Mouse (Mus musculus): ENCODE data around the gene Dgkb. TPM values are rescaled to one million over a fixed set of nuclear protein-coding genes. Genes with fewer than 3 reads are reported as not detected.

The Dgkb gene
- total and polyA plus RNA-seq, 2 experiments from 2014 or later, result 9.9 to 13.5 TPM

GRCm38 (mm10) chr12:38468605-38469004, 651.1 kb downstream of the Dgkb start:
- H3K9ac ChIP-seq, result no peak overlapping the region
- H3K9me3 ChIP-seq (ENCODE audit: low read length), result no peaks in the 10 kb centered on the region
- no peaks in the 10 kb centered on the region for H3K36me3 ChIP-seq (ENCODE audit: insufficient read depth)
- H3K4me1 ChIP-seq (ENCODE audit: insufficient read depth), result no peaks in the 10 kb centered on the region
- no peak overlapping the region for H3K27ac ChIP-seq (ENCODE audit: low read depth, low read length)
- TF ChIP-seq CTCF (IDR thresholded peaks at IDR 0.05; ENCODE audit: low read depth), result no peak
- no peaks in the 10 kb centered on the region for H3K27me3 ChIP-seq (ENCODE audit: insufficient read depth, low read length)
- H3K4me3 ChIP-seq (ENCODE audit: low read depth, low read length), result no peak overlapping the region
- ATAC-seq (no peak), DNase-seq (no peak)
- H3K4me2 ChIP-seq (ENCODE audit: low read depth), result no peak overlapping the region

DNA sequence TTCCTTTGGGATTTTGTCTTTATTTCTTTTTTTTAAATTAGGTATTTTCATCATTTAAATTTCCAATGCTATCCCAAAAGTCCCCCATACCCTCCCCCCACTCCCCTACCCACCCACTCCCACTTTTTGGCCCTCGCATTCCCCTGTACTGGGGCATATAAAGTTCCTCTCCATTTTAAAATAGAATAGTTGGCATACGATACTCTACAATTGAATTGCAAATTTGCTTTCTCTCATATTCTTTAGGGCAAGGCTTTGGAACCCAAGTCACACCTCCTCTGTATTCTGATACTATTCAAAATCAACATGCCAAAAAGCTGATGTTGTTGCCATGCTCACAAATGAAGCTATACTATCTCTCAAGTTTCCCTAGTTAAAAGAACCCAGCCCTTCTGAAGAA, 679.7 kb downstream of the Dgkb start:
- Histone ChIP-seq H3K27me3 (ENCODE audit: insufficient read depth, low read length) (no peaks in the 10 kb centered on the region), H3K9me3 (ENCODE audit: low read length) (no peaks in the 10 kb centered on the region), H3K27ac (ENCODE audit: low read depth, low read length) (no peak overlapping the region), H3K36me3 (ENCODE audit: insufficient read depth) (no peaks in the 10 kb centered on the region), H3K4me1 (ENCODE audit: insufficient read depth) (no peaks in the 10 kb centered on the region), H3K9ac (no peak overlapping the region), H3K4me2 (ENCODE audit: low read depth) (no peak overlapping the region), H3K4me3 (ENCODE audit: low read depth, low read length) (no peak overlapping the region)
- no peak for ATAC-seq
- TF ChIP-seq CTCF (IDR thresholded peaks at IDR 0.05; ENCODE audit: low read depth), result no peak
- WGBS, result 30% methylated on average over 2 of the region's 2 CpGs
- DNase-seq, result no peak

GRCm38 (mm10) chr12:38500931-38501330, 683.4 kb downstream of the Dgkb start:
- 11% methylated on average over 3 of the region's 3 CpGs for WGBS
- no peak overlapping the region for H3K27ac ChIP-seq (ENCODE audit: low read depth, low read length)
- no peak for DNase-seq
- H3K27me3 ChIP-seq (ENCODE audit: insufficient read depth, low read length), result no peaks in the 10 kb centered on the region
- H3K9ac ChIP-seq, result no peak overlapping the region
- H3K4me2 ChIP-seq (ENCODE audit: low read depth), result no peak overlapping the region
- no peaks in the 10 kb centered on the region for H3K4me1 ChIP-seq (ENCODE audit: insufficient read depth)
- H3K9me3 ChIP-seq (ENCODE audit: low read length), result no peaks in the 10 kb centered on the region
- H3K4me3 ChIP-seq (ENCODE audit: low read depth, low read length), result no peak overlapping the region
- no peak for ATAC-seq
- no peak for TF ChIP-seq CTCF (IDR thresholded peaks at IDR 0.05; ENCODE audit: low read depth)
- H3K36me3 ChIP-seq (ENCODE audit: insufficient read depth), result no peaks in the 10 kb centered on the region

DNA sequence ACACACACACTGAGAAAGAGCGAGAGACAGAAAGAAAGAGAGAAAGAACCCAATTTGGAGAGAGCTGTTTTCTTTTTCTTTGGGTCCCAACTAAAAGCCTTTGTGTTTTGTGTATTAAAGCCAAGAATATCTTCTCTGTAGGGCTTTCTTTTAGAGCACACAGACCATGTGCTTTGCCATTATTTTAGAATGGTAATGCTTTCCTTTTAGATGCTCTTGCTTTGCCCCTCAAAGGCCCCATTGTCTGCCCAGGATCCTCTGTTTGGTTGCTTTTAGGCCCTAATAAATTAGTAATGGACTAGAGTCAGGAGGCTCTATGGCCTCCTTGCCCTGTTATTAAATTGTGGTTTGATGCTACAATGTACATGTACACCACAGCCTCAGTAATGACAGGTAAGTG, 690.7 kb downstream of the Dgkb start:
- H3K9me3 ChIP-seq (ENCODE audit: low read length), result no peaks in the 10 kb centered on the region
- H3K4me1 ChIP-seq (ENCODE audit: insufficient read depth), result no peaks in the 10 kb centered on the region
- H3K9ac ChIP-seq, result no peak overlapping the region
- 0% methylated on average over 1 of the region's 1 CpGs for WGBS
- TF ChIP-seq CTCF (IDR thresholded peaks at IDR 0.05; ENCODE audit: low read depth), result no peak
- no peak overlapping the region for H3K4me3 ChIP-seq (ENCODE audit: low read depth, low read length)
- H3K27ac ChIP-seq (ENCODE audit: low read depth, low read length), result no peak overlapping the region
- H3K4me2 ChIP-seq (ENCODE audit: low read depth), result no peak overlapping the region
- ATAC-seq, result peak; percentile 29; the same call in 1 of the 2 replicates
- H3K27me3 ChIP-seq (ENCODE audit: insufficient read depth, low read length), result no peaks in the 10 kb centered on the region
- DNase-seq, result no peak
- no peaks in the 10 kb centered on the region for H3K36me3 ChIP-seq (ENCODE audit: insufficient read depth)

DNA sequence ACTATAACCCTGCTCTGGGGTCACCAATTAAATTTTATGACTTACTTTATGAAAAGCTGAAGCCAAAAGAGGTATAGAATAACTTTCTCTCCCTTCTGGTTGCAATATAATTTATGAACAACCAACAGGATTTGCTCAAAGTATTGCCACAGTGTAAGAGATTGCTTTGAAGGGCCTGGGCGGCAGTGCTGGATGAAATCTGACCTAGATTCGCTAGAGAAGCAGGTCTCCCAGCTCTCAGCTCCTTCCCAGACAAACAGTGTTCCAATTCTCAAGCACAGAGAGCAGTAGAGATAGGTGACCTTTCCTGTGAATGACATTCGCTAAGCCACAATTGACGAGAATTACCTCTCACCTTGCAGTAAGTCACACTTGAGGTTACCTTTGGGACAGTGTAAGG, 727.9 kb downstream of the Dgkb start:
- Histone ChIP-seq H3K36me3 (ENCODE audit: insufficient read depth) (no peaks in the 10 kb centered on the region), H3K9ac (no peak overlapping the region), H3K4me3 (ENCODE audit: low read depth, low read length) (no peak overlapping the region), H3K27me3 (ENCODE audit: insufficient read depth, low read length) (no peaks in the 10 kb centered on the region), H3K4me1 (ENCODE audit: insufficient read depth) (no peaks in the 10 kb centered on the region), H3K27ac (ENCODE audit: low read depth, low read length) (no peak overlapping the region), H3K4me2 (ENCODE audit: low read depth) (no peak overlapping the region), H3K9me3 (ENCODE audit: low read length) (no peaks in the 10 kb centered on the region)
- no peak for TF ChIP-seq CTCF (IDR thresholded peaks at IDR 0.05; ENCODE audit: low read depth)
- ATAC-seq (no peak), DNase-seq (no peak)
- WGBS, result 80% methylated on average over 4 of the region's 4 CpGs

GRCm38 (mm10) chr12:38577141-38577540, 759.6 kb downstream of the Dgkb start:
- no peak for TF ChIP-seq CTCF (IDR thresholded peaks at IDR 0.05; ENCODE audit: low read depth)
- H3K27ac ChIP-seq (ENCODE audit: low read depth, low read length), result no peak overlapping the region
- no peaks in the 10 kb centered on the region for H3K9me3 ChIP-seq (ENCODE audit: low read length)
- H3K9ac ChIP-seq, result no peak overlapping the region
- no peak overlapping the region for H3K4me2 ChIP-seq (ENCODE audit: low read depth)
- H3K36me3 ChIP-seq (ENCODE audit: insufficient read depth), result no peaks in the 10 kb centered on the region
- DNase-seq (no peak), ATAC-seq (no peak)
- H3K4me1 ChIP-seq (ENCODE audit: insufficient read depth), result no peaks in the 10 kb centered on the region
- H3K27me3 ChIP-seq (ENCODE audit: insufficient read depth, low read length), result no peaks in the 10 kb centered on the region
- WGBS, result 61% methylated on average over 6 of the region's 6 CpGs
- no peak overlapping the region for H3K4me3 ChIP-seq (ENCODE audit: low read depth, low read length)

DNA sequence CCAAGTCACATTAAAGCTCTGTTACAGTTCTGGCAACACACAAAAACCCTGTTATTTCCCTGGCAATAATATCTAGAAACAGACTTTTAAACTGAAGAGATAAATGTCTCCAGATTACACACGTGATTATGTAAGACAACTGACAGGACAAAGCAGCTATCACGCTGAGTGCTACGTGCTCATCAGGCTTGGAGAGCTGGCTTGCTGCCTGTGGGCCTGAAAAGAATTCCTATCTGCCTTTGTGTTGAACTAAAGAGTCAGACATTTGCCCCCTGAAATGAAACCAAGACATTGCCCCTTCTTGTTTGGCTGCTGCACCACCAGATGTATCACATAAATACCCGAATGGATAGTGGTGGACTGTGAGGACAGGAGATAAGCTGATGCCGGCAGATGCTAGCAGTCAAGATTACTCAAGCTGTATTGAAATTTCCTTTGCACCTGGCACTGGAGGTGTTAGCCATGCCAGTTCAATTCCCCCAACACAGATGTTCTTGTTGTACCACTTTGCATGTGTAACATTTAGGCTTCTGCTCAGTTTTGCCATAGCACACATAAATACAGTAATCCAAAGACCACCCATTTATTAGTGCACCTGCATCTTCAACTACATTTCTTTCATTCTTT, 761.8 kb downstream of the Dgkb start:
- DNase-seq (peak; percentile 36), ATAC-seq (peak; percentile 68; the same call in 1 of the 2 replicates)
- no peaks in the 10 kb centered on the region for H3K27me3 ChIP-seq (ENCODE audit: insufficient read depth, low read length)
- H3K9ac ChIP-seq, result no peak overlapping the region
- no peak overlapping the region for H3K4me2 ChIP-seq (ENCODE audit: low read depth)
- 15% methylated on average over 5 of the region's 5 CpGs for WGBS
- no peak overlapping the region for H3K4me3 ChIP-seq (ENCODE audit: low read depth, low read length)
- no peaks in the 10 kb centered on the region for H3K36me3 ChIP-seq (ENCODE audit: insufficient read depth)
- no peak overlapping the region for H3K27ac ChIP-seq (ENCODE audit: low read depth, low read length)
- TF ChIP-seq CTCF (IDR thresholded peaks at IDR 0.05; ENCODE audit: low read depth), result no peak
- no peaks in the 10 kb centered on the region for H3K9me3 ChIP-seq (ENCODE audit: low read length)
- H3K4me1 ChIP-seq (ENCODE audit: insufficient read depth), result no peaks in the 10 kb centered on the region
